Mouse (Mus musculus) megakaryocyte-erythroid progenitor cell, adult 5-6 weeks (primary cell): ENCODE measurements around the gene Golm1. TPM values are rescaled to one million over a fixed set of nuclear protein-coding genes. Genes with fewer than 3 reads are reported as not detected.
A peak's percentile ranks its signal among the peaks of the same experiment; 100 is the strongest.

Source experiments
- ATAC-seq: replicated peaks from 2 replicates; pipeline ENCODE4 v1.8.0; 2016; ENCODE audit warnings: mild to moderate bottlenecking, inconsistent platforms; ENCODE audit not compliant: severe bottlenecking, poor library complexity, low FRiP score, low TSS enrichment
- total RNA-seq, 2 experiments: library from RNA; stranded (forward) in 1 of 2; stranded (reverse) in 1 of 2; fragments of 200-1000, 215-1000 nt in 1 of 2; fragments of >200 nt in 1 of 2; fragmentation: Nextera tagmentation in 1 of 2; gene quantifications; 2 replicates each; pipeline ENCODE4 v1.2.3; 2014 to 2017

The Golm1 gene
- total RNA-seq, 2 experiments from 2014 or later, result 76.7 to 137 TPM

GRCm38 (mm10) chr13:59652651-59653050 is 23.0 kb downstream of the Golm1 start:
- ATAC-seq, result no peak

GRCm38 (mm10) chr13:59649781-59650180 is 25.8 kb downstream of the Golm1 start:
- ATAC-seq, result no peak

- no peak for ATAC-seq
Observed at GRCm38 (mm10) chr13:59648598-59648997, 27.0 kb downstream of the Golm1 start.

- no peak for ATAC-seq
Observed at GRCm38 (mm10) chr13:59647484-59647883, 28.1 kb downstream of the Golm1 start.

GRCm38 (mm10) chr13:59646674-59647244 is 28.9 kb downstream of the Golm1 start:
- ATAC-seq, result no peak

- ATAC-seq, result no peak
Observed at GRCm38 (mm10) chr13:59645491-59645890, 30.1 kb downstream of the Golm1 start.

- ATAC-seq, result peak; percentile 88
Observed at GRCm38 (mm10) chr13:59642818-59643217, 32.8 kb downstream of the Golm1 start.

GRCm38 (mm10) chr13:59640178-59640440 is 35.5 kb downstream of the Golm1 start:
- ATAC-seq, result no peak

- ATAC-seq, result peak; percentile 32
Observed at GRCm38 (mm10) chr13:59639368-59640177, 36.0 kb downstream of the Golm1 start.

- no peak for ATAC-seq
Observed at GRCm38 (mm10) chr13:59637800-59638199, 37.8 kb downstream of the Golm1 start.

GRCm38 (mm10) chr13:59634637-59635036 is 41.0 kb downstream of the Golm1 start:
- ATAC-seq, result no peak

- ATAC-seq, result no peak
Observed at GRCm38 (mm10) chr13:59626739-59627138, 48.9 kb downstream of the Golm1 start.

- no peak for ATAC-seq
Observed at GRCm38 (mm10) chr13:59624903-59625302, 50.7 kb downstream of the Golm1 start.

- no peak for ATAC-seq
Observed at GRCm38 (mm10) chr13:59624389-59624788, 51.2 kb downstream of the Golm1 start.

- no peak for ATAC-seq
Observed at GRCm38 (mm10) chr13:59621643-59622489, 53.7 kb downstream of the Golm1 start.

- ATAC-seq, result no peak
Observed at GRCm38 (mm10) chr13:59618463-59618862, 57.1 kb downstream of the Golm1 start.

GRCm38 (mm10) chr13:59615554-59615953 is 60.1 kb downstream of the Golm1 start:
- ATAC-seq, result no peak

GRCm38 (mm10) chr13:59615152-59615551 is 60.5 kb downstream of the Golm1 start:
- no peak for ATAC-seq

- ATAC-seq, result no peak
Observed at GRCm38 (mm10) chr13:59613868-59614267, 61.7 kb downstream of the Golm1 start.

GRCm38 (mm10) chr13:59610437-59610836 is 65.2 kb downstream of the Golm1 start:
- no peak for ATAC-seq
